Mouse (Mus musculus) lung, adult 18-20 months (tissue): Measurements from ENCODE around the gene Apoa1.

Experiments used
- DNase-seq, 2 experiments: peaks; one replicate each; pipeline ENCODE4 v3.0.0; 2022; ENCODE audit warnings: mixed read lengths in 2 of 2

Apoa1 gene

GRCm38 (mm10) chr9:46257546-46257945, 29.2 kb downstream of the Apoa1 start:
- DNase-seq = peak; percentile 15 to 23

DNA sequence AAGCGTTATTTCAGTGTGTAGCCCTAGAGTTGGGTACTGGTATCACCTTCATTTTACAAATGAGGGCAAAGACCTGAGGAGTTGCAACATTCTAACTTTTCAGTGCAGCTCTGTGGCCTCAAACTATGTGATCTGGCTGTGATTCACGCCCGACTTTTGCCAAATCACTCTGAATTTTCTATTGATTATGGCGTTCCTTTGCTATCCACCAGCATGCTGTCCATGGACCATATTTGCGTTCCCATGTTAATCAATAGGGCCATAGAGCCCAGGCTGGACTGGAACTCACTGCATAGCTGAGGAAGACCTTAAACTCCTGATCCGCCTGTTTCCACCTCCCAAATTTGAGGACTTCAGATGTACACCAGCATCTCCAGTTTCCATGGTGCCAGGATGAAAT, 30.7 kb downstream of the Apoa1 start:
- DNase-seq = no peak

DNA sequence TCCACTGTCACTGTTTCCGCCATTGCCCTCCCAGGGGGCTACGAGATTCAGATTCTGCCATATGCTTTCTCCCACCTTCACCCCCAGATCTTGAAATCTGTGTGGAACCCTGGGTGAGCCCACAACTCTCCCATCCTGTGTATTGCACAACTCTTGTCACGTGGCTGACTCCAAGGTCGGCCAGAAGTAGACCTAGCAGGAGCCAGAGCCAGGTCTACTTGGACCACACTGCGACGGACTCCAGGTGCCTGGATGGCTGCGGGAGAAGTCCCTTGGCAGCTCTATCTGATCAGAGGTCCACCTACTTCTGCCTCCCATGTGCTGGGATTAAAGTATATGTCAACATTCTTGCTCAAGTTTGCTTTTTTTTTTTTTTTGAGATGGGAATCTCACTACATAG, 32.8 kb downstream of the Apoa1 start:
- DNase-seq = no peak

- no peak for DNase-seq
Measured at GRCm38 (mm10) chr9:46268343-46268873, 40.0 kb downstream of the Apoa1 start, which contains the start of gene Apoa5. Gene Apoa5 (plus strand): TSS chr9:46268633.

GRCm38 (mm10) chr9:46269125-46269524, 40.7 kb downstream of the Apoa1 start:
- DNase-seq = no peak

- DNase-seq = no peak
Measured at GRCm38 (mm10) chr9:46270782-46271181, 42.4 kb downstream of the Apoa1 start.

DNA sequence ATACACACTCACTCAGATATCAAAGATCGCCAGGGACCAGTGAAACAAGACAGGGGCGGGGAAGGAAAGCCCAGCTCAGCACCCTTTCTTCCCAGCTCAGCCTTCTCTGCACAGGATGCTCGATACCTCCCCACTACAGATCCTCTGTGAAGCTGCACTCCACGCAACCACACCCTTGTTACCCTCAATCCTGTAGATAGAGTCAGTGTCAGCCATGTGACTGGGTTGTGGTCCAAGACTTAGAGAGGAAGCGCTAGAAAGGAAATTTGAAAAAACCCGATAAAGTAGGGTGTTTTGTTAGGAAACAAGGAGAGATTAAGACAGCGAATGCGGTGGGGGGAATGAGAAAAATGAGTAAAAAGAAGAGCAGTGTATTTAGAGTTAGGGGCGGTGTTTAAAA, 43.7 kb downstream of the Apoa1 start:
- DNase-seq = no peak

DNA sequence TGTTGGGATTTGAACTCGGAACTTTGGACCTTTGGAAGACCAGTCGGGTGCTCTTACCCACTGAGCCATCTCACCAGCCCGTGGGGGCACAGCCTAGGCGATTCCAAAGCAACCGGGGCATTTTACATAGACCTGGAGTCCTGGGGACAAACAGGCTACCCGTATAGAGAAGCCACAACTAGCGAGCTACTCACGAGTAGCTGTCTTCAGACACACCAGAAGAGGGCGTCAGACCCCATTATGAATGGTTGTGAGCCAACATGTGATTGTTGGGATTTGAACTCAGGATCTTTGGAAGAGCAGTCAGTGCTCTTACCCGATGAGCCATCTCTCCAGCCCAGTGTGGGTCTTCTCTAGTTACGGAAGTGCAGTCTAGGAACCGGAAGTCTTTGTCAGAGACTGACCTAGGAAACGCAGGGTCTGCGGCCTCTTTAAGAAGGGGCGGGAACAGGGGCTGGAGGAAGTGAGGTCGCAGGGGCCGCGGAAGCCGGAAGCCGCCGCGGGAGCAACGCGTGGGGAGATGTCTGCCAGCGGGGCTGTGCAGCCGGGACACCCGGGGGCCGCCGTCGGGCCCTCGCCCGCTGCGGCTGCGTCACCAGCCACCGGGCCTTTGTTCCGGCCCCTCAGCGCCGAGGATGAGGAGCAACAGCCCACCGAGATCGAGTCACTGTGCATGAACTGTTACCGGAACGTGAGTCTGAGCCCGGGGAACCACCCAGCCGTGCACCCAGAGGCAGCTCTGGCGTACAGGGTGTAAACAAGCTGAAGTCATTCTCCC, 44.5 kb downstream of the Apoa1 start, which contains the start of gene Zpr1:
Gene Zpr1, plus strand, starts transcription at position 388 of the 778 bp plus-strand sequence.
- peak; percentile 91 to 94 for DNase-seq

- DNase-seq = no peak
Measured at GRCm38 (mm10) chr9:46274494-46274893, 46.1 kb downstream of the Apoa1 start.
